Comparison of ENCODE assay signal across 27 mouse cellular contexts in genomic region chr8:48743912-48744311, GRCm38 (mm10).
DNase-seq lines count a peak whose midpoint lies in the region; ATAC-seq and TF ChIP-seq lines count a peak whose summit lies in the region.
"Had no signal": no experiment of that assay in that cellular context is flagged by ENCODE, and none has a peak within 500 bp of the region (broad histone marks: within the 10 kb centered on the region; RNA-seq: fewer than 3 reads in every experiment).

No protein-coding gene starts in this region.

- POLR2A ChIA-PET in Patski (lab: Charles Lee) = no interaction called here

- H3K27me3 ChIP-seq in kidney, adult 2 months (replicated peaks; ENCODE audit: control insufficient read depth, insufficient read depth, low read length) = no peaks in the 10 kb centered on the region
- H3K27me3 ChIP-seq in ES-Bruce4 (ENCODE audit: control insufficient read depth, insufficient read depth, low read length, poor library complexity, severe bottlenecking) = peaks cover 3% of the 10 kb centered on the region
- H3K27me3 ChIP-seq in Patski = peaks cover 7% of the 10 kb centered on the region
- no peaks in the 10 kb centered on the region for H3K27me3 ChIP-seq in stomach, postnatal 0 days (ENCODE audit: control insufficient read depth, insufficient read depth, low read length)
- H3K27me3 ChIP-seq: embryonic facial prominence, embryonic 15.5 days; forebrain, embryonic 13.5 days; hindbrain, embryonic 12.5 days; limb, embryonic 13.5 days; midbrain, embryonic 15.5 days; neural tube, embryonic 12.5 days had no signal

- H3K9ac ChIP-seq in ES-Bruce4 (ENCODE audit: low read depth, poor library complexity, severe bottlenecking) = no peak overlapping the region
- H3K9ac ChIP-seq in stomach, postnatal 0 days (ENCODE audit: low read length) = no peak overlapping the region
- H3K9ac ChIP-seq: embryonic facial prominence, embryonic 15.5 days; forebrain, embryonic 13.5 days; hindbrain, embryonic 12.5 days; limb, embryonic 13.5 days; liver, postnatal 0 days; midbrain, embryonic 15.5 days; neural tube, embryonic 12.5 days had no signal

- no peak overlapping the region for H3K4me2 ChIP-seq in stomach, postnatal 0 days (replicated peaks; ENCODE audit: low read depth)
- H3K4me2 ChIP-seq: embryonic facial prominence, embryonic 15.5 days; forebrain, embryonic 13.5 days; hindbrain, embryonic 12.5 days; limb, embryonic 13.5 days; liver, embryonic 11.5 days; midbrain, embryonic 15.5 days; neural tube, embryonic 12.5 days had no signal

- in situ Hi-C loops in Patski (cut with MboI; ENCODE audit: low pct_unique_long_range_greater_than_20kb) = no loop called here

- TF ChIP-seq POLR2A in kidney, adult 2 months (IDR thresholded peaks at IDR 0.05; ENCODE audit: low read depth, low read length) = no peak
- no peak for TF ChIP-seq POLR2A in ES-Bruce4 (IDR thresholded peaks at IDR 0.05; ENCODE audit: insufficient read depth, low read length)

- no peak overlapping the region for H3K4me3 ChIP-seq in kidney, adult 2 months (ENCODE audit: insufficient read depth, low read depth, low read length)
- no peak overlapping the region for H3K4me3 ChIP-seq in ES-Bruce4 (ENCODE audit: low read depth, low read length)
- no peak overlapping the region for H3K4me3 ChIP-seq in stomach, postnatal 0 days (ENCODE audit: low read depth, low read length)
- H3K4me3 ChIP-seq: embryonic facial prominence, embryonic 15.5 days; forebrain, embryonic 13.5 days; hindbrain, embryonic 12.5 days; limb, embryonic 13.5 days; midbrain, embryonic 15.5 days; neural tube, embryonic 12.5 days had no signal

- 0 out of 2 replicates have a peak, but pooled peaks have one; percentile 5 for TF ChIP-seq CTCF in kidney, adult 2 months (conservative IDR thresholded peaks at IDR 0.05; ENCODE audit: insufficient read depth, insufficient read length, low read depth, low read length)
- TF ChIP-seq CTCF in ES-Bruce4 (IDR thresholded peaks at IDR 0.05; ENCODE audit: low read depth, low read length) (peak; percentile 28), Patski (IDR thresholded peaks at IDR 0.05) (peak; percentile 36)
- TF ChIP-seq CTCF in stomach, postnatal 0 days (IDR thresholded peaks at IDR 0.05; ENCODE audit: low read depth) = peak; percentile 20; the same call in 1 of the 2 replicates

- no peaks in the 10 kb centered on the region for H3K9me3 ChIP-seq in ES-Bruce4 (replicated peaks; ENCODE audit: control insufficient read depth, insufficient read depth, low read length, poor library complexity, severe bottlenecking)
- no peaks in the 10 kb centered on the region for H3K9me3 ChIP-seq in stomach, postnatal 0 days (ENCODE audit: control insufficient read depth, low read length)
- H3K9me3 ChIP-seq: embryonic facial prominence, embryonic 15.5 days; forebrain, embryonic 13.5 days; hindbrain, embryonic 12.5 days; limb, embryonic 13.5 days; midbrain, embryonic 15.5 days; neural tube, embryonic 12.5 days had no signal

- H3K27ac ChIP-seq in kidney, adult 2 months (ENCODE audit: insufficient read depth, low read depth, low read length) = no peak overlapping the region
- H3K27ac ChIP-seq in ES-Bruce4 (ENCODE audit: insufficient read depth, low read length) = no peak overlapping the region
- H3K27ac ChIP-seq in stomach, postnatal 0 days (replicated peaks) = no peak overlapping the region
- H3K27ac ChIP-seq: embryonic facial prominence, embryonic 15.5 days; forebrain, embryonic 13.5 days; hindbrain, embryonic 12.5 days; limb, embryonic 13.5 days; macrophage; midbrain, embryonic 15.5 days; neural tube, embryonic 12.5 days had no signal

- WGBS in kidney, adult 2 months = 90% methylated on average over 4 of the region's 4 CpGs
- WGBS in stomach, postnatal 0 days = 91% methylated on average over 4 of the region's 4 CpGs

- no peaks in the 10 kb centered on the region for H3K4me1 ChIP-seq in kidney, adult 2 months (ENCODE audit: control insufficient read depth, insufficient read depth, low read length)
- peaks cover 2% of the 10 kb centered on the region for H3K4me1 ChIP-seq in ES-Bruce4 (ENCODE audit: control insufficient read depth, insufficient read depth, low read length)
- H3K4me1 ChIP-seq in stomach, postnatal 0 days (replicated peaks; ENCODE audit: control insufficient read depth, insufficient read depth) = no peaks in the 10 kb centered on the region

- no peak for ATAC-seq in Patski
- ATAC-seq in stomach, postnatal 0 days (ENCODE audit: low FRiP score, low TSS enrichment) = no peak
- no peak for ATAC-seq in cerebellum, adult (ENCODE audit: insufficient number of reproducible peaks, low FRiP score, low TSS enrichment)
- ATAC-seq: activated CD4-positive, CD25-positive, alpha-beta regulatory T cell, adult 4 months; forebrain, embryonic 13.5 days; intestine, embryonic 16.5 days; liver, postnatal 0 days; lung, postnatal 0 days; midbrain, embryonic 15.5 days had no signal

- no peak for TF ChIP-seq EP300 in ES-Bruce4 (IDR thresholded peaks at IDR 0.05; ENCODE audit: insufficient read depth, low read depth, low read length)
- TF ChIP-seq EP300 in stomach, postnatal 0 days (optimal IDR thresholded peaks at IDR 0.05) = no peak

- CTCF ChIA-PET in Patski (lab: Charles Lee) = interaction anchor here (1.1 kb wide), 1 partner anchor 9 kb away, joined by 3 read pairs; no protein-coding TSS in a partner anchor

- H3K36me3 ChIP-seq in kidney, adult 2 months (ENCODE audit: control insufficient read depth, insufficient read depth, low read length) = no peaks in the 10 kb centered on the region
- no peaks in the 10 kb centered on the region for H3K36me3 ChIP-seq in ES-Bruce4 (ENCODE audit: control insufficient read depth, insufficient read depth, low read length, poor library complexity, severe bottlenecking)
- no peaks in the 10 kb centered on the region for H3K36me3 ChIP-seq in stomach, postnatal 0 days (ENCODE audit: control insufficient read depth, insufficient read depth, low read length)
- H3K36me3 ChIP-seq: embryonic facial prominence, embryonic 15.5 days; hindbrain, embryonic 12.5 days; limb, embryonic 13.5 days; midbrain, embryonic 15.5 days; neural tube, embryonic 12.5 days had no signal

- DNase-seq in kidney, adult 2 months = no peak
- DNase-seq in kidney, postnatal 10 days = no peak
- DNase-seq in Patski (ENCODE audit: low read depth, low spot score) = no peak
- DNase-seq in stomach, postnatal 0 days (ENCODE audit: low spot score) = no peak
- DNase-seq: adrenal gland, adult 2 months; adrenal gland, postnatal 36 days; B cell, adult 2 months; cerebellum, adult 2 months; cerebellum, postnatal 14 days; gastrocnemius, postnatal 36 days; heart, postnatal 14 days; kidney, adult 9 months; kidney, postnatal 14 days; liver, postnatal 0 days had no signal
